Mouse (Mus musculus): ENCODE measurements at regions not wholly inside any gene's neighbourhood (a gene's known extent, or its start where the extent isn't known, plus 50 kb on each side); places are given as distances from the start of the nearest gene placed in this dataset.

DNA sequence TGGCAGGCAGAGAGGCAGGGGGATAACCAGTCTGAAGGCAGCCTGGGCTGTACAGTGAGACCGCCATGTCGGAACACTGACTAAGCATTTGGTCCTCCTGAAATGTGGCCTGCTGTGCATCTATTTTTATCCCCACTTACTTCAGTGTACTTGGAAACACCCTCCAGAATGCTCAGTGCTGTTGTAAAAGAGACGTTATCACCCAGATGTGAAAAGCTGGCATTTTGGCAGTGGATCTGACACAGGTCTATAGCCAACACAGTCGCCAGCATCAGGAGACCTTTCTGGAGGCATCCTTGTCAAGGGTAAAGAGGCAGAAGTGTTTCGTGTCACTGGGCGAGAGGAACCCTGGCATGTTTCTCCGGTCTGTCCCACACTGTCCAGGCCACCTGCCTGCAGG lies 122.1 kb upstream of the Slc35f3 start:
- TF ChIP-seq EP300 (IDR thresholded peaks at IDR 0.05; ENCODE audit: low read depth in 1 of 2, low read length in 2 of 2) (no peak), ZC3H11A (IDR thresholded peaks at IDR 0.05; ENCODE audit: low read depth, low read length) (no peak), NRF1 (IDR thresholded peaks at IDR 0.05; ENCODE audit: insufficient read depth, low read depth, low read length, poor library complexity, severe bottlenecking) (no peak), MAX (IDR thresholded peaks at IDR 0.05; ENCODE audit: low read length) (no peak), CHD1 (IDR thresholded peaks at IDR 0.05; ENCODE audit: low read depth, low read length) (no peak), POLR2A (IDR thresholded peaks at IDR 0.05; ENCODE audit: control insufficient read depth in 1 of 2, insufficient read depth in 1 of 2, low read depth in 1 of 2, low read length in 2 of 2, poor library complexity in 1 of 2) (no peak), BHLHE40 (IDR thresholded peaks at IDR 0.05; ENCODE audit: borderline replicate concordance, low read depth, low read length) (no peak), ELF1 (IDR thresholded peaks at IDR 0.05; ENCODE audit: low read depth, low read length) (no peak), USF2 (IDR thresholded peaks at IDR 0.05; ENCODE audit: borderline replicate concordance in 1 of 2, insufficient read depth in 1 of 2, low read depth in 1 of 2, low read length in 2 of 2) (no peak), GATA1 (IDR thresholded peaks at IDR 0.05; ENCODE audit: low read depth, low read length) (no peak), SIN3A (IDR thresholded peaks at IDR 0.05; ENCODE audit: low read length) (no peak), CHD2 (IDR thresholded peaks at IDR 0.05; ENCODE audit: low read length) (no peak), TCF12 (IDR thresholded peaks at IDR 0.05; ENCODE audit: low read depth, low read length) (no peak), ETS1 (IDR thresholded peaks at IDR 0.05; ENCODE audit: low read depth, low read length) (no peak), ZMIZ1 (IDR thresholded peaks at IDR 0.05; ENCODE audit: low read depth, low read length) (no peak), UBTF (IDR thresholded peaks at IDR 0.05; ENCODE audit: borderline replicate concordance, insufficient read depth, low read depth, low read length) (no peak), JUND (IDR thresholded peaks at IDR 0.05; ENCODE audit: low read depth, low read length) (no peak), TAL1 (IDR thresholded peaks at IDR 0.05; ENCODE audit: low read length) (no peak)
- Histone ChIP-seq H3K4me1 (ENCODE audit: control insufficient read depth in 1 of 2, insufficient read depth in 2 of 2, low read length in 2 of 2) (no peaks in the 10 kb centered on the region), H3K4me3 (ENCODE audit: control insufficient read depth in 1 of 2, insufficient read depth in 1 of 2, low read depth in 2 of 2, low read length in 2 of 2) (no peak overlapping the region), H3K27me3 (ENCODE audit: control insufficient read depth in 1 of 2, insufficient read depth in 2 of 2, low read length in 2 of 2) (no peaks in the 10 kb centered on the region), H3K9ac (ENCODE audit: control insufficient read depth, low read depth, low read length, poor library complexity, severe bottlenecking) (no peak overlapping the region), H3K9me3 (replicated peaks; ENCODE audit: insufficient read depth, low read length) (no peaks in the 10 kb centered on the region), H3K79me2 (ENCODE audit: control insufficient read depth, insufficient read depth, low read length, poor library complexity) (no peaks in the 10 kb centered on the region), H3K27ac (ENCODE audit: control insufficient read depth, low read depth, low read length) (no peak overlapping the region), H3K36me3 (ENCODE audit: control insufficient read depth in 1 of 2, insufficient read depth in 2 of 2, low read length in 2 of 2) (no peaks in the 10 kb centered on the region)
- no peak for DNase-seq (ENCODE audit: low read depth, low spot score)

DNA sequence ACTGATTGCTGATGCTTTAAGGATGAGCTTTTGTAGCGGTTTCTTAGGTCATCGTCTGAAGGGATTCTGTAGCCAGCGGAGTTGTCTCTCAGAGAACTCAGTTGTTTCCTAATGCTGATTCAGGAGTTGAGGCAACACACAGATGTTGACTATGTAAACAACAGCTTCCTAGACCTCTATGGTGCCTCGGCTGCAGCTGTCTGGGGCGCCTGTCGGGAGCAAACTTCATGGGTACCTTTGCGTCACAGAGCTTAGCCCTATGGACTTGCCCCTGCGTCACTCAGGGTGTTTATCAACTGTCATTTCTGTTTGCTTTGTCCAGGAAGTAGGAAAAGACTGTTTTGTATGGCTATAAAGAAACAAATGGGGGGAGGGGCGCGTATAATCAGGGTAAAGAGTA lies 120.5 kb upstream of the Slc35f3 start:
- no peaks in the 10 kb centered on the region for H3K4me1 ChIP-seq (ENCODE audit: control insufficient read depth in 1 of 2, insufficient read depth in 2 of 2, low read length in 2 of 2)
- H3K27me3 ChIP-seq (ENCODE audit: control insufficient read depth in 1 of 2, insufficient read depth in 2 of 2, low read length in 2 of 2), result no peaks in the 10 kb centered on the region
- H3K79me2 ChIP-seq (ENCODE audit: control insufficient read depth, insufficient read depth, low read length, poor library complexity), result no peaks in the 10 kb centered on the region
- no peak overlapping the region for H3K9ac ChIP-seq (ENCODE audit: control insufficient read depth, low read depth, low read length, poor library complexity, severe bottlenecking)
- no peaks in the 10 kb centered on the region for H3K36me3 ChIP-seq (ENCODE audit: control insufficient read depth in 1 of 2, insufficient read depth in 2 of 2, low read length in 2 of 2)
- TF ChIP-seq MYB (IDR thresholded peaks at IDR 0.05; ENCODE audit: low read depth, low read length) (no peak), NELFE (IDR thresholded peaks at IDR 0.05; ENCODE audit: low read depth, low read length) (no peak), NRF1 (IDR thresholded peaks at IDR 0.05; ENCODE audit: insufficient read depth, low read depth, low read length, poor library complexity, severe bottlenecking) (no peak), MXI1 (IDR thresholded peaks at IDR 0.05; ENCODE audit: low read depth, low read length) (no peak), CHD1 (IDR thresholded peaks at IDR 0.05; ENCODE audit: low read depth, low read length) (no peak), MAX (IDR thresholded peaks at IDR 0.05; ENCODE audit: low read length) (no peak), MAZ (IDR thresholded peaks at IDR 0.05; ENCODE audit: low read depth, low read length) (no peak), SMC3 (IDR thresholded peaks at IDR 0.05; ENCODE audit: low read depth, low read length) (no peak)
- H3K9me3 ChIP-seq (replicated peaks; ENCODE audit: insufficient read depth, low read length), result no peaks in the 10 kb centered on the region
- no peak for DNase-seq (ENCODE audit: low read depth, low spot score)
- H3K4me3 ChIP-seq (ENCODE audit: control insufficient read depth in 1 of 2, insufficient read depth in 1 of 2, low read depth in 2 of 2, low read length in 2 of 2), result no peak overlapping the region
- H3K27ac ChIP-seq (ENCODE audit: control insufficient read depth, low read depth, low read length), result no peak overlapping the region

All from MEL (cell line).